Mouse (Mus musculus) lung, postnatal 14 days (tissue): ENCODE data around the gene Nr1i3.

Experiments
- DNase-seq: peaks from one replicate; pipeline ENCODE4 v3.0.0; 2021

Nr1i3 gene

GRCm38 (mm10) chr1:171256937-171257548 lies 43.3 kb downstream of the Nr1i3 start:
- peak; percentile 76 for DNase-seq

GRCm38 (mm10) chr1:171257781-171258180 lies 44.0 kb downstream of the Nr1i3 start:
- no peak for DNase-seq

DNA sequence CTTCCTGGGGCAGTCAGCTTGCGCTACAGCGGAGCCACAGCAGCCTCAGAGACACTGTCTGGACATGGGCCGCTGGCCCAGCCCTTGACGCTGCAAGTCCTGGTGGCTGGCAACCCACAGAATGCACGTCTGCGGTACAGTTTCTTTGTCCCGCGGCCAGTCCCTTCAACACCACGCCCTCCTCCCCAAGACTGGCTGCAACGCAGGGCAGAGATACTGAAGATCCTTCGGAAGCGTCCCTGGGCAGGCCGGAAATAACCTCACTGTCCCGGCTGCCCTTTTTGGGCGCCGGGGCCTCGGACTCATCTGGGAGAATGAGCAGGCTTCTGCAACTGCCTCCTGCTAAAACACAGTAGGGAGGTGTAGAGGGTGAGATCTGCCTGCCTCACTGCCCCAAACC lies 45.2 kb downstream of the Nr1i3 start:
- no peak for DNase-seq

DNA sequence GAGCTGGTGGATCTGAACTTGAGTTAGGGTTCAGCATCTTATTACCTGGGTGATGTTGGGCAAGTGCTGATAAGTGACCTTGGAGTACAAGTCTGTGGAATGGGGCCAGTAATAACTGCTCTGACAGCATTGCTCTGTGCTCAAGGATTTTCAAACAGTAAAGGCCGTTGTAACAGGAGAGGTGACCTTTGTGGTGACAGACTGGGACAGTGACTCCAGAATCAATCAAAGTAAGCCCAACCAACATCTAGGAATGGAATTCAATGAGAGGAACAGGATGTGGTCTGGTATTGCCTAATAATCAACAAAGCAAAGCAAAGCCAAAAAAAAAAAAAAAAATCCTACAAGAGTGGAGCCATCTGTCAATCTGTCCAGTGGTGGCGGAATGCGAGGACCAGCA lies 46.5 kb downstream of the Nr1i3 start:
- DNase-seq: no peak

DNA sequence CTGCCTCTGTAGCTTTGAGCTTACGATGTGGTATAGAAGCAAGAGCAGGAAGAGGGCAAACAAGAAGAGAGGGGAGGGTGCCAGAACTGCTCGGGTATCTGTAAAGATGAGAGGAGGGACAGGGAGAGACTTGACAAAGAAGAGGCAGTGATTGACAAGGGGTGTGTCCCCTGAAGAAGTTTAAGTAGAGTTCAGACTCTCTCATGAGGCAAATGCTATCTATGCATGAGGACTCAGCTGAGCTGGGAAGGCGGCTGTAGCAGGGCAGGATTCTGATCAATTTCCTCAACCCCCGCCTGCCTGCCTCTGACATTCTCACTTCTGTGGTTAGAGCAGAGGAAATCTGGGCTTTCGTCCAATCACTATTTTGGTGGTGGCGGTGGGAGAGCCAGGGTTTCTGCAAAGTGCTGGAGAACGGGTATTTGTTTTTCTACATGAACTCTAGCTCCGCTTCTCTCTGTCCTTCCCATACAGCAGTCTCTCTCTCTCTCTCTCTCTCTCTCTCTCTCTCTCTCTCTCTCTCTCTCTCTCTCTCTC lies 48.9 kb downstream of the Nr1i3 start:
- peak; percentile 73 for DNase-seq

DNA sequence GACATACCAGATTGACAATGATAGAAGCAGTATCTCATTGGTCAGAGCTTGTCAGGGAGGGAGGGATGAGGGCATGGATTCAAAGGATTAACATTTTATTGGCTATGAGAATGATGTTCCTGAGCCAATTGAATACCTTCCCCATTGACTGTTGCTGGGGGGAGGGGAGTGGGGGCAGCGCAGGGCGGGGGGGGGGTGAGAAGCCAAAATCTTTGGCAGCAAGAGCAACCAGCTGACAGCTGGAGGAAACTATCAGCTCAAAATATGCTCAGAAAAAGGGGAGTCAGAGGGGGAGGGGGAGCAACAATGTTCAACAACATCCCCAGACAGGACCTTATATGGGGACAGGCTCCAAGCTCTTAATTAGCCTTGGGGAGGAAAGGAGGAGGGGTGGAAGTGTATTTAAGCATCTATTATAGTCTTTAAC lies 49.4 kb downstream of the Nr1i3 start:
- peak; percentile 48 for DNase-seq

- DNase-seq: no peak
Measured at GRCm38 (mm10) chr1:171263666-171264461, 50.1 kb downstream of the Nr1i3 start.

- DNase-seq: no peak
Measured at GRCm38 (mm10) chr1:171265971-171266744, 52.4 kb downstream of the Nr1i3 start.

DNA sequence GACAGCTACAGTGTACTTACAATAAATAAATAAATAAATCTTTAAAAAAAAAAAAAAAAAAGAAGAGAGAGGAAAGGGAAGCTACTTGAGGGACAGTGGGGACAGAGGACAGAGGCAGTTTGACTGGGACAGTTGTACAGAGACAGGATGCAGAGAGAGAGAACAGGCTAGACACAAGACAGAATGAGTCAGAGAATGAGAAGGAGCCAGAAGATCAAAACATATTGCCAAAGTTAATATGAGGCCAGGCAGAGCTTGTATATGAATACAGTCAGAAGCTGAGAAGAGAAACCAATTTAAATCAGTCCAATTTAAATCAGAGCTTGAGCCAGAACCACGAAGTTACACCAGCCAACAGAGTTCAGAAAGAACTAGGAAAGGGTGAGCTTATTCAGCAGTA lies 54.6 kb downstream of the Nr1i3 start:
- DNase-seq: no peak

DNA sequence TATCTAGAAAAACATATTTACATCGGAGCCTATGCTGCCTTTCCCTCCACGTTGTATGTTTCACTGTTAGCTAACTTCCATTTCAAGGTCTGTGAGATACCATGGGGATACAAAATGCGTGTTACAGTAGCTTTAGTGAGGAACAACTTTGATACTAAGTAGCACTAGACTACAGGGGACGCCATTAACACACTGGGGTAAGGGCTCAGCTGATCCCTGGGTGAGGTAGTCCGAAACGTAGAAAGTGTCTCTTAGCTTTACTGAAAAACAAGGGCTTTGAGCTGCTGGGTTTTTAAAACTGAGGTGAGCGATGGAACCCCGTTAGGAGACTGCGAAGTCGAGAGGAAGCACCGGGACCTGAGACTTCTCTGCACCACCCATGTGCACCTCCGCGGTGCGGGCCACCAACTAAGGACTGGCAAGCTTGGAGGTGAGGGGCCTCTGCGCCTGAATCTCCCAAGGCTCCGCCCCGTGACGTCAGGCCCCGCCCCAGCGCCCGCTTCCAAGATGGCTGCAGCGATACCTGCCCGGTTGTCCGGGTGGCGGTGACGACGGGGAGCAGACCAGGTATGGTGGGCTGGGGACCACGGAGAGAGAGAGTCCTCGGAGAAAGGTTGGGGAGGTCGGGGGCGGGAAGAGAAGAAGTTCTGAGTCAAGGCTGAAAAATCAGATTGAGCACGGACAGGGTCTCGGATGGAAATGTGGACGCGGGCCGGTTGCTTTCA lies 56.2 kb downstream of the Nr1i3 start, which contains the start of gene B4galt3:
TSS of gene B4galt3 (plus strand) at position 481 of the 725 bp plus-strand sequence.
- DNase-seq: peak; percentile 98
